Mouse (Mus musculus) MEL (cell line): ENCODE data around the gene Tgoln1. TPM values are rescaled to one million over a fixed set of nuclear protein-coding genes. Genes with fewer than 3 reads are reported as not detected.

ENCODE experiments used
- DNase-seq: peaks from one replicate; pipeline ENCODE4 v3.0.0; 2011; ENCODE audit warnings: low read depth, low spot score
- H3K27ac ChIP-seq: 2 replicates; pipeline ENCODE4 v1.5.1; 2012; ENCODE audit warnings: low read depth, mild to moderate bottlenecking, control low read depth, low read length, moderate library complexity; ENCODE audit not compliant: control insufficient read depth
- H3K27me3 ChIP-seq, 2 experiments: fragments of 150-350 bp in 1 of 2; sonication (generic) in 1 of 2; 2 replicates each; pipeline ENCODE4 v1.6.1; 2012; ENCODE audit warnings: low read length in 2 of 2, mild to moderate bottlenecking in 2 of 2, improper control_type of control experiment in 1 of 2, moderate library complexity in 1 of 2; ENCODE audit not compliant: insufficient read depth in 2 of 2, control insufficient read depth in 1 of 2
- H3K36me3 ChIP-seq, 2 experiments: 2 replicates each; pipeline ENCODE4 v1.6.1; 2012 to 2014; ENCODE audit warnings: low read length in 2 of 2, improper control_type of control experiment in 1 of 2, inconsistent platforms in 1 of 2, mild to moderate bottlenecking in 1 of 2; ENCODE audit not compliant: insufficient read depth in 2 of 2, control insufficient read depth in 1 of 2
- H3K4me1 ChIP-seq, 2 experiments: fragments of 150-350 bp in 1 of 2; sonication (generic) in 1 of 2; 2 replicates each; pipeline ENCODE4 v1.6.1; 2012; ENCODE audit warnings: low read length in 2 of 2, improper control_type of control experiment in 1 of 2, mild to moderate bottlenecking in 1 of 2; ENCODE audit not compliant: insufficient read depth in 2 of 2, control insufficient read depth in 1 of 2
- H3K4me3 ChIP-seq, 2 experiments: fragments of 150-350 bp in 1 of 2; sonication (generic) in 1 of 2; 2 replicates each; pipeline ENCODE4 v1.5.1; 2012; ENCODE audit warnings: low read depth in 2 of 2, low read length in 2 of 2, mild to moderate bottlenecking in 2 of 2, moderate library complexity in 2 of 2, control low read depth in 1 of 2, improper control_type of control experiment in 1 of 2; ENCODE audit not compliant: control insufficient read depth in 1 of 2, insufficient read depth in 1 of 2
- H3K79me2 ChIP-seq: 2 replicates; pipeline ENCODE4 v1.6.1; 2012; ENCODE audit warnings: mild to moderate bottlenecking, low read length, moderate library complexity; ENCODE audit not compliant: control insufficient read depth, poor library complexity, insufficient read depth
- H3K9ac ChIP-seq: 2 replicates; pipeline ENCODE4 v1.6.1; 2012; ENCODE audit warnings: low read depth, mild to moderate bottlenecking, control low read depth, low read length, moderate library complexity; ENCODE audit not compliant: control insufficient read depth, poor library complexity, severe bottlenecking
- H3K9me3 ChIP-seq: fragments of 150-350 bp; sonication (generic); replicated peaks from 2 replicates; pipeline ENCODE4 v1.6.1; 2012; ENCODE audit warnings: mild to moderate bottlenecking, low read length, improper control_type of control experiment, moderate library complexity; ENCODE audit not compliant: insufficient read depth
- BHLHE40 ChIP-seq: IDR thresholded peaks from 2 replicates; pipeline ENCODE4 v1.6.1; 2012; ENCODE audit warnings: low read depth, mild to moderate bottlenecking, inconsistent platforms, low read length, improper control_type of control experiment, borderline replicate concordance
- CHD1 ChIP-seq: IDR thresholded peaks from 2 replicates; pipeline ENCODE4 v1.6.1; 2012; ENCODE audit warnings: low read depth, mild to moderate bottlenecking, inconsistent platforms, low read length, improper control_type of control experiment
- CHD2 ChIP-seq: IDR thresholded peaks from 2 replicates; pipeline ENCODE4 v1.6.1; 2011; ENCODE audit warnings: low read length, improper control_type of control experiment
- CTCF ChIP-seq, 3 experiments: IDR thresholded peaks in 2 of 3; conservative IDR thresholded peaks in 1 of 3; 2 replicates each; pipeline ENCODE4 v1.5.1; 2011 to 2012; ENCODE audit warnings: low read length in 3 of 3, low read depth in 2 of 3, mild to moderate bottlenecking in 2 of 3, improper control_type of control experiment in 1 of 3, inconsistent platforms in 1 of 3, mixed read lengths in 1 of 3, moderate library complexity in 1 of 3; ENCODE audit not compliant: control insufficient read depth in 1 of 3, insufficient read depth in 1 of 3, poor library complexity in 1 of 3, severe bottlenecking in 1 of 3
- ELF1 ChIP-seq: IDR thresholded peaks from 2 replicates; pipeline ENCODE4 v1.6.1; 2014; ENCODE audit warnings: low read depth, mild to moderate bottlenecking, inconsistent platforms, low read length, improper control_type of control experiment, moderate library complexity
- ETS1 ChIP-seq: IDR thresholded peaks from 2 replicates; pipeline ENCODE4 v1.6.1; 2012; ENCODE audit warnings: low read depth, mild to moderate bottlenecking, inconsistent platforms, low read length, improper control_type of control experiment, moderate library complexity
- GATA1 ChIP-seq: IDR thresholded peaks from 2 replicates; pipeline ENCODE4 v1.6.1; 2011; ENCODE audit warnings: low read depth, low read length, improper control_type of control experiment
- HCFC1 ChIP-seq: IDR thresholded peaks from 2 replicates; pipeline ENCODE4 v1.6.1; 2012; ENCODE audit warnings: low read depth, mild to moderate bottlenecking, inconsistent platforms, low read length, improper control_type of control experiment, moderate library complexity
- KAT2A ChIP-seq: conservative IDR thresholded peaks from 2 replicates; pipeline ENCODE4 v1.6.1; 2012; ENCODE audit warnings: low read depth, low read length, improper control_type of control experiment, inconsistent platforms
- MAFK ChIP-seq: IDR thresholded peaks from 2 replicates; pipeline ENCODE4 v1.6.1; 2011; ENCODE audit warnings: low read depth, mild to moderate bottlenecking, low read length, improper control_type of control experiment, borderline replicate concordance
- MAZ ChIP-seq: IDR thresholded peaks from 2 replicates; pipeline ENCODE4 v1.6.1; 2012; ENCODE audit warnings: low read depth, mild to moderate bottlenecking, inconsistent platforms, low read length, improper control_type of control experiment
- MYC ChIP-seq: IDR thresholded peaks from 2 replicates; pipeline ENCODE4 v1.6.1; 2011; ENCODE audit warnings: low read depth, mild to moderate bottlenecking, low read length, improper control_type of control experiment, moderate library complexity
- POLR2AphosphoS5 ChIP-seq: IDR thresholded peaks from 2 replicates; pipeline ENCODE4 v1.6.1; 2012; ENCODE audit warnings: low read depth, borderline replicate concordance, mild to moderate bottlenecking, inconsistent platforms, low read length, moderate library complexity, mixed read lengths
- SIN3A ChIP-seq: IDR thresholded peaks from 2 replicates; pipeline ENCODE4 v1.6.1; 2012; ENCODE audit warnings: low read length, improper control_type of control experiment, inconsistent platforms
- TBP ChIP-seq: IDR thresholded peaks from 2 replicates; pipeline ENCODE4 v1.8.0; 2011; ENCODE audit warnings: low read depth, low read length, improper control_type of control experiment
- TCF12 ChIP-seq: IDR thresholded peaks from 2 replicates; pipeline ENCODE4 v1.6.1; 2014; ENCODE audit warnings: low read depth, mild to moderate bottlenecking, inconsistent platforms, low read length, improper control_type of control experiment, moderate library complexity
- UBTF ChIP-seq: IDR thresholded peaks from 2 replicates; pipeline ENCODE4 v1.6.1; 2012; ENCODE audit warnings: low read depth, mild to moderate bottlenecking, inconsistent platforms, low read length, improper control_type of control experiment, moderate library complexity, borderline replicate concordance; ENCODE audit not compliant: insufficient read depth
- ZC3H11A ChIP-seq: IDR thresholded peaks from 2 replicates; pipeline ENCODE4 v1.6.1; 2012; ENCODE audit warnings: low read depth, mild to moderate bottlenecking, inconsistent platforms, low read length, improper control_type of control experiment
- ZNF384 ChIP-seq: IDR thresholded peaks from 2 replicates; pipeline ENCODE4 v1.6.1; 2012; ENCODE audit warnings: low read depth, mild to moderate bottlenecking, inconsistent platforms, low read length, improper control_type of control experiment
- polyA plus RNA-seq, 2 experiments: library from polyadenylated mRNA; stranded (reverse) in 1 of 2; unstranded in 1 of 2; fragments of >175 nt in 1 of 2; fragments of >200 nt in 1 of 2; gene quantifications; 2 replicates each; pipeline versions ENCODE4 v1.2.1 to v1.2.4; 2012; ENCODE audit warnings: low replicate concordance in 2 of 2, low read depth in 1 of 2; ENCODE audit not compliant: insufficient read length in 2 of 2, insufficient read depth in 1 of 2, missing spikeins in 1 of 2
- total RNA-seq: library from RNA; depleted of rRNA; stranded (reverse); fragments of 300-350 nt; gene quantifications from 2 replicates; pipeline ENCODE4 v1.2.3, GENCODE M21; 2012

Gene Tgoln1
- total and polyA plus RNA-seq, 3 experiments = 20.6 to 106 (median 23.9) TPM

DNA sequence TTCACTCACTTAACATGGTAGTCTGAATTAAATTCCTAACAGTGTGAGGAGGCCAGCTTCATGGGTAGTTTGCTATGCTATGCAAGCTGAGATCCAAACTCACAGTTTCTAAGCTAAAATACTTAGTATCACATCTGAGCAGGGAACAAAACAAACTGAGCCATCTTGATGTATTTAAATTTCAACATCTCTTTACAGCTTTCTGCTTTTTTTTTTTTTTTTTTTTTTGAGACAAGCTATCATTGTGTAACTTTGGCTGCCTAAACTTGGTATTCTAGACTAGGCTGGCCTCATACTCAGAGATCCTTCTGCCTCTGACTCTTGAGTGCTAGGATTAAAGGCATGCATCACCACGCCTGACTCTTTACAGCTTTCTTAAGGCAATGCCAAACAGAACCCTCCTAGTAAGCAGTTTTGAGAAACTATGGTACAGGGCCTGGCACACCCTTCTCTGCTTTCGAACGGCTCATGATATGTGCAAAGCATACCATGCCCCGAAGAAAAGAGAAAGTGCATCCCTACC is 8.1 kb downstream of the Tgoln1 start:
- no peaks in the 10 kb centered on the region for H3K9me3 ChIP-seq
- H3K4me3 ChIP-seq = no peak overlapping the region
- DNase-seq = no peak
- TF ChIP-seq SIN3A (no peak), ZC3H11A (no peak), CHD2 (no peak), BHLHE40 (no peak), ZNF384 (peak; percentile 63; the same call in 1 of the 2 replicates)
- H3K79me2 ChIP-seq = no peaks in the 10 kb centered on the region
- H3K36me3 ChIP-seq = peaks cover 0 to 7% of the 10 kb centered on the region in 2 experiments; a peak in 2 of 4 replicates
- H3K27me3 ChIP-seq = no peaks in the 10 kb centered on the region
- H3K27ac ChIP-seq = no peak overlapping the region
- no peak overlapping the region for H3K9ac ChIP-seq
- H3K4me1 ChIP-seq = no peaks in the 10 kb centered on the region

DNA sequence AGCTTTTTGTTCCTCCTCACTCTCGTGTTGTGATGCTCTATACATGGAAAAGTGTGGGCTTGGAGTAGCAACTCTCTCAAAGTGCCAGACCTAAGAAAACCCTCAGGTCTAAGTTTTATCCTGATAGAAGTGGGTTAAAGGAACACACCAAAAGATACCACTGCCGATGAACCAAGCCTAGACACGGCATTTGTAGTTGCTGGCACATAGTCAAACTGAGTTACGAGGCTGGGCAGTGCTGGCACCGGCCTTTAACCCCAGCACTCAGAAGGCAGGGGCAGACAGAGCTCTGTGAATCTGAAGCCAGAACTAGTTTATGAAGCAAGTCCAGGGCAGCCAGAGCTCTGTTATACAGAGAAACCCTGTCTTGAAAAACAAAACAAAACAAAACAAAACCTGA is 9.1 kb downstream of the Tgoln1 start:
- no peaks in the 10 kb centered on the region for H3K27me3 ChIP-seq
- H3K9ac ChIP-seq = no peak overlapping the region
- no peak overlapping the region for H3K4me3 ChIP-seq
- no peaks in the 10 kb centered on the region for H3K9me3 ChIP-seq
- no peaks in the 10 kb centered on the region for H3K4me1 ChIP-seq
- H3K79me2 ChIP-seq = no peaks in the 10 kb centered on the region
- DNase-seq = no peak
- H3K27ac ChIP-seq = no peak overlapping the region
- TF ChIP-seq ETS1 (no peak), MAFK (no peak), MYC (no peak), MAZ (no peak), TBP (no peak), CHD2 (no peak), BHLHE40 (no peak), POLR2AphosphoS5 (no peak), ELF1 (no peak), CTCF (IDR thresholded peaks at IDR 0.05 in 2 of 3, conservative IDR thresholded peaks at IDR 0.05 in 1 of 3; ENCODE audit: control insufficient read depth in 1 of 3, insufficient read depth in 1 of 3, low read depth in 2 of 3, low read length in 3 of 3, poor library complexity in 1 of 3, severe bottlenecking in 1 of 3) (no peak)
- peaks cover 0 to 3% of the 10 kb centered on the region in 2 experiments; a peak in 2 of 4 replicates for H3K36me3 ChIP-seq

DNA sequence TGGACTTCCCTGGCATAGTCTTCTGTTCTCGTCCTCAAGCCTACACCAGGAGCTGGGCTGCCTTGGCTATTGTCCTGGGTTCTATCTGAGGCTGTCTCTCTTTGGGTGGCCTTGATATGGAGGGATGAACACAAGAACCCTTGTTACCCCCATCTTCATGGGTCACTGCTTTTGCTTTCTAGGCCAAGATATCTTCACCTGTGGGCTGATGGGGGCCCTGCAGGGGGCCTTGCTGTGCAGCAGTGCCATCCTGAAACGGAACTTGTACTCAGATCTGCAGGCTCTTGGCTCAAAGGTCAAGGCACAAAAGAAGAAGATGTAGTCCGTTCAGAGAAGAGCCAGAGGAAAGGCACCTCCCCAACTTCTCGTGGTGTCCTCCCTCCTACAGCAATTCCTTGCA is 9.7 kb downstream of the Tgoln1 start:
- Histone ChIP-seq H3K4me1 (peaks cover under 1 to 1% of the 10 kb centered on the region in 2 experiments; a peak in 3 of 4 replicates), H3K27me3 (no peaks in the 10 kb centered on the region), H3K79me2 (no peaks in the 10 kb centered on the region), H3K9ac (no peak overlapping the region), H3K4me3 (no peak overlapping the region), H3K9me3 (no peaks in the 10 kb centered on the region), H3K36me3 (peaks cover under 1 to 3% of the 10 kb centered on the region in 2 experiments), H3K27ac (no peak overlapping the region)
- no peak for DNase-seq
- TF ChIP-seq TCF12 (no peak), SIN3A (no peak), UBTF (no peak), KAT2A (no peak), POLR2AphosphoS5 (no peak), HCFC1 (no peak), MYC (no peak), GATA1 (no peak), MAFK (no peak), ZNF384 (no peak), ETS1 (no peak), CHD1 (no peak)
